Mouse (Mus musculus) c-Kit-negative CD71-positive TER-119-positive erythroid progenitor cells, embryonic 14.5 days (primary cell): ENCODE results near the gene Camkv.

Source experiments
- DNase-seq: peaks from one replicate; pipeline ENCODE4 v3.0.0-alpha.2; 2013; ENCODE audit warnings: low read depth, low spot score

Camkv gene

DNA sequence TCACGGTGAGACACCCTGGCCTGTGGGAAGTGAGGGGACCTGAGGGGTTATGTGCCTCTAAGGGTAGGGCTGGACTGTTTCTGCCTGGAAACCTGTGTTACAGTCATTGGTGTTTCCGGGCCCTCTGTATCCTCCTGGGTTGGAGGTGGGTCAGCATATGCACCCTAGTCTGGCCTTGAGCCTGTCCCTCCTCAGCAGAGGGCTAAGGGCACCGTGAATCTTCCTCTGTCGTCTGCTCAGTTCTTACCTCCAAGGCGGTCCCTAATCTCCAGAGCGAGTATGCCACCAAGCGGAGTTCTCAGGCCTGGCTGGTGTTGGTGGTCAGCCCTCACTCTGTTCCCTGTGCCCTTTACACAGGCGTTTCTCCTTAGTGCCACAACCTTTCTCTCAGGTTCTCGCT lies 27.4 kb downstream of the Camkv start:
- no peak for DNase-seq

- peak; percentile 84 for DNase-seq
Measured at GRCm38 (mm10) chr9:107963700-107964099, 28.2 kb downstream of the Camkv start.

DNA sequence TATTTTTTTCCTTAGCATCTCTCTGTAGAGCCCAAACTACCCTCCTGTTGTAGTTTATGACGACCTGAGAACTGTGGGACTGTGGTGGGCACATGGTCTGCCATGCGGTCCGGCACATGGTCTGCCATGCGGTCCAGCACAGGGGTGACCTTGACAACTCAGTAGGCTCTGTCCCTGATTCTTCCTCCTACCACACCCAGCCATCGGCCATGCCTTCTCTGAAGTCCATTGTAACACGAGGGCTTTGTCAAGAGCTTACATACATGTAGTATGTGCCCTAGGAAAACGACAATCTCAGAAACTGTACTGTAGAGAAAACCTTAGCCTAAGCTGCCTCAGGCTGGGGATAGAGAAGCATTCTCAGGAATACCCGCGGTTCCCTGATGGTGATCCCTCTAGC lies 29.2 kb downstream of the Camkv start:
- no peak for DNase-seq

DNA sequence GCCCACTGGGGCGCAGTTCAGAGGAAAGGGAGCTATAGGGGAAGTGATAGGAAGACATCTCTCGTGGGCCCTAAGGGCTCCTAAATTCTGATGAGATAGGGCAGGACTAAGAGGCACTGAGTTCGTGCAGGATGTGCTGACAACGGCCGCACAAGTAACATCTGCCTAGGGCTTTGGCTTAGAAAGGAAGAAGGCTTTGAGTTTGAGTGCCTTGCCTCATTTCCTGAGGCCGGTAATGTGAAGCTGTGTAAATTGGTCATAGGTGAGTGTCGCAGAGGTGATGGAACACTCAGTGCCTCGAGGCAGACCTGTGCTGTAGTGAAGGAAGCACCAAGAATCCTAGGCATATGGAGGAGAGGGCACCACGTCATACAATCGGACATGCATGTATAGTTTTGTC lies 31.2 kb downstream of the Camkv start:
- DNase-seq: no peak

- DNase-seq: no peak
Measured at GRCm38 (mm10) chr9:107967437-107967836, 32.0 kb downstream of the Camkv start.

DNA sequence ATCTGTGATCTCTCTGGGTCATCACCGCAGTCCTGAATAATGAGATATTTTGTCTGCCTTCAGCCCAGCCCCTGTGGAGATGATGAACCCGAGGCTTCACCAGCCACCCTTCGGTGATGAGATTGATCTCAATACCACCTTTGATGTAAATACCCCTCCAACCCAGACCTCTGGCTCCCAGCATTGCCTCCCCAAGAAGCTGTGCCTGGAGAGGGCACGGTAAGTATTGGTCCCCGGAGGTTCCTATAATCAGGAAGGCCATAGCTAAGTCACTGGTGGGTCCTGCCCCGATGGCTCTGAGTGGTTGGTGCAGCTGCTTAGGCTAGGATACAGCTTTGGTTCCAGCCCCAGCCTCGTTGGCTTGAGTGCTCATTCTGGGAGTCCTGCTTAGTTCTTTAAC lies 33.1 kb downstream of the Camkv start:
- DNase-seq: no peak

DNA sequence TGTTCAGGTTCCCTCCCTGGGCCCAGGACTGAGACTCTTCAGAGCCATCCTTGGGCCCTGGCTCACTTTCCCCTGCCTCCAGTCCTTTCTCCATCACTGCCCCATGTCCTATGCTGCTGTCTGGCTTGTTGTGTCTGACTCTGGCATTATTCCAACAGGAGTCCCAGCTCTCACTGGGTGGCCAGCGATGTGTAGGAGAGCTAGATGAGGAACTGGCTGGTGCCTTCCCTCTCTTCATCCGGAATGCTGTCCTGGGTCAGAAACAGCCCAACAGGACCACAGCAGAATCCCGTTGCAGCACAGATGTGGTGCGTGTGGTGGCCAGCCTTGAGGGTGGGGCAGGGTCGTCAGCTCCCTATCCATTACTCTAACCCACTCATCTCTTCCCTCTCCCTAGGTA lies 34.8 kb downstream of the Camkv start:
- DNase-seq: no peak

- DNase-seq: peak; percentile 88
Measured at GRCm38 (mm10) chr9:107971690-107972541, 36.4 kb downstream of the Camkv start.

- DNase-seq: peak; percentile 76
Measured at GRCm38 (mm10) chr9:107974491-107975171, 39.2 kb downstream of the Camkv start.

- DNase-seq: peak; percentile 82
Measured at GRCm38 (mm10) chr9:107975399-107976386, 40.2 kb downstream of the Camkv start, which contains the start of gene Uba7. TSS of gene Uba7 (plus strand) at chr9:107975505.

DNA sequence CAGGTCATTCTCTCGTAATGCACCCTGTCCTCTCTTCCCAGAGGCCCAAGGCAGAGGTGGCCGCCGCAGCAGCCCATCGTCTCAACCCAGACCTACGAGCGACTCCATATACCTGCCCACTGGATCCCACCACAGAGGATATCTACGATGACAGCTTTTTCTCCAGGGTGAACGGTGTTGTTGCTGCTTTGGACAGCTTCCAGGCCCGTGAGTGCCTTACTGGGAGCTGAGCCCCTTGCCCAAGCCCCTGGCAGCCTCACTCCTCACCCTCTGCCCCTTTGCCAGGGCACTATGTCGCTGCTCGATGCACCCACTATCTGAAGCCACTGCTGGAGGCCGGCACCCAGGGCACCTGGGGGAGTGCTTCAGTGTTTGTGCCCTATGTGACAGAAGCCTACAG lies 43.3 kb downstream of the Camkv start:
- DNase-seq: no peak

DNA sequence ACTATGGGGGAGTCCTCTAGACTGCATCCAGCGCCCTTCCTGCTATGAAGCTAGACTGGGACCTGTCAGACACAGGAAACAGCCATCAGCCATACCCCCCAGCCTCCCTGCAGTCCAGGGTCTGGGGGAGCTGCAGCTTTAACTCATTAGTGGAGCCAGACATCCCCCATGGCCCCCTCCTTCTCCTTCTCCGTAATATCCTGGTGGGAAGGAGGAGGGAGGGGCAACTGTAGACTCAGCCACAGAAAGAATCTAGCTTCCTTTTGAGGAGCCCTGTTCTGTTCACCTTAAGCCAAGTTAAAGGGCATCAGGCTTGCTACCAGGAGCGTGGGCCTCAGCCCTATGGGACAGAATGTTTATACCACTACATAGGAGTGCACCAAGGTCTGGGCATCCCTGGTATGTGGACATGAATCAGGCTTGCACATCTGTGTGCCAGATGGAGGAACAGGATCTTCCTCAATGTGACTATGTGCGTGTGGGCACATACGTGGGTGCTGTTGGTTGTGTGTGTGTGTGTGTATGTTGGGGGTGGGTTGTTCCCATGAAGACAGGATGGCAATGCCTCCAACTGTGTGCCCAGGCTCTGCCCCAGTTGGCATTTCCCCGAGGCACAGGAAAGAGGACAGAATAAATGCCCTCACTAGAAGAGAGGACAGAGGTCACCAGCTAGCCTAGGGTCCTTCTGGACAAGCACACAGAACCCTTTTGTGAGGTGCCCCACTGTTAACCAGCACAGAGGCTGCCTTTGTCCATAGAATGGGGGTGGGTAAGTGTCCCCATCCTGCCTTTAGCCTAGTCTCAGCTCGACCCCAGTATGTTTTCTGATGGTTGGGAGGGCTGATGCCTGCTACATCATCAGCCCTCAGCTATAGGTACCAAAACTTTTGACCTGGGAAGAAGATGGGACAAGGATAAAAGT lies 46.5 kb downstream of the Camkv start:
- DNase-seq: no peak

DNA sequence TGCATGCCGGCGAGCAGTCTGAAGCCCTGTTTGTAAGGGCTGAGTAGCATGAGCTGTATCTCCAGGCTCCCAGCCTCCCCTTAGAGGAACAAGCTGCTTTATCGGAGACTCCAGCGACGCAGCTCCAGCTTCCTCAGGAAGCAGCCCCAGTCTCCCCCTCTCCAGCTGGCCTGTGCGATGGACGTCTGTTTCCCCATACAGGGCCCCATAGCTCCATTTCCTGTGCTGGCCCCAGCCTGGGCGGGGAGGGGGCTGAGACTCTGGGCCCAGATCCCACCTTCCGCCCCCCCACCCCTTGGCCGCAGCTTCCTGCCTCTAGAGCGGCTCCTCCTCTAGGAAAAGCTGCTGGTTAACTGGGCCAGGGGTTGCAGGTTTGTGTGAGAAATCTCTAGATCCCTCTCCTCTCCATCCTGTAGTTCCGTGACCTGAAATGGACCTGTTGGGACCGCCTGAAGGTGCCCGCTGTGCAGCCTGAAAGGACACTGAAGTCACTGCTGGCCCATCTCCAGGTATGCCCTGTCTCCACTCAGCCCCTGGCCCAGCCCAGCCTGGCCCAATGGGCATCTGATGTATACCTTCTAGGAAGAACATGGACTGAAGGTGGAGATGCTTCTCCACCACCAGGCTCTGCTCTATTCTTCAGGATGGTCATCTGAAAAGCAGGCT lies 47.3 kb downstream of the Camkv start, which contains the start of gene Gm20661:
Gene Gm20661, plus strand, starts transcription at position 378 of the 666 bp plus-strand sequence.
- DNase-seq: peak; percentile 69

DNA sequence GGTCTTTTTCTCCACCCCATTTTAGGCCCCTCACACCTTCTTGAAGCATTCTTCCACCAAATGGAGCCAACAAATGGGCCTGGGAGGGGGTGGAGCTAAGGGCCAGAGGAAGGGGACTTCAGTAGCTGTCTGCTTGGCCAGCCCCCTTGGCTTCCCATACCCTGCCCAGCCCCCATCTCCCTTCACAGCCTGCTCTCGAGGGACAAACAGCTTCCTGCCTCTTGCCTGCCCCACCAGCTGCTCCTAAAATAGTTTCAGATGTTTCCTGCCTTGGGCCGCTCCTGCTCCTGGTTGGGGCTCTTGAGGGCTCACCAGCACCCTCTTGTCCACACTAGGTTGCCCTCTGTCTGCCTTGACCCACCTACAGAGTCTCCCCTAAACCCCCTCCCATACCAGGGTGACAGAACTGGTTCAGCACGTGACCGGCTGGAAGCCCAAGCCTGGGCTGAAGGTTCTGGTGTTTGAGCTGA lies 48.0 kb downstream of the Camkv start:
- DNase-seq: no peak

DNA sequence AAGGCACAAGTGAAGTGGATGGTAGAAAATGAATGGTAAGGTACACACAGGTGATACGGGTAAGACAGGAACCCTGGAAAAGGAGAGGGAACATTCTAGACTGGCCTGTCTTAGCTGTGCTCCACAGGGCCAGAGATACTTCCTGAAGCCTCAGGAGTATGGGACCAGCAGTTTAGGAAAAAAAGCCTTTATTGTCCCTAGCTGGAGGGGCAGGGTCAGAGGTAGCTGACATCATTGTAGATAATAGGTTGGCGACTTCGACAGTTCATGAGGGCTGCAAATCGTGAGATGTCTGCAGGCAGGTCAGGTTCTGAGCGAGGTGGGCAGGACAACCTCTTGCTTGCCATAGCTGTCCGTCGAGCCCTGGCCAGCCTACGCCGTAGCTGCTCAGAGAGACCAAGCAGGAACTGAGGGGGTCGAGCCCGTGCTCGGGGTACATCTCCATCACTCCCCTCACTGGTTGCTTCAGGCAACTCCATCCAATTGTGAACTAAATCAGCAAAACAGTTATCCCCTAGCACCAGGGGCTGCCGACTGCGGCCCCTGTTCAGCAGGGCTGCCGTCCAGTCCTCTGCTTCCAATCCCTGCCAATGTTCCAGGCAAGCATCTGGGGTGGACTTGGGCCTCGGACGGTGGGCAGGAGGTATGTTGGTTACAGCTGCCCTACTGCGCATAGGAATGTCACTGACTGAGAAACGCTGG lies 48.7 kb downstream of the Camkv start:
- DNase-seq: no peak

DNA sequence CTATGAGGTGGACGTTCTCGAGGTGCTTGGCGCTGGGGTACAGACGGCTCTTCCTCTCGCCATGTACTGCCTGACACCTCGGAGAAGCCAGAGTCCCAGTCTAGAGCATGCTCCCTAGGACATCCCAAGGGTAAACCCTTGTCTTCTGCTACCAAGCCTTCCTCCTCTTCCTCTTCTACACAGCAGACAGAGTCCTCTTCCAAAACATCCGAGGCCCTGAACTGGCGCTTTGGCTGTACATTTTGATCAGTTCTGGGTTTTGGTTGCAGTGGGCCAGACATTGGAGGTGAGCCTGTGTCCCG lies 49.2 kb downstream of the Camkv start:
- no peak for DNase-seq

- peak; percentile 91 for DNase-seq
Measured at GRCm38 (mm10) chr9:107985131-107986119, 50.0 kb downstream of the Camkv start, which contains the start of gene Inka1. TSS of gene Inka1 (minus strand) at chr9:107985879.

- no peak for DNase-seq
Measured at GRCm38 (mm10) chr9:107986376-107986775, 50.9 kb downstream of the Camkv start.
